Mouse (Mus musculus): ENCODE results near the gene Csk. TPM values are rescaled to one million over a fixed set of nuclear protein-coding genes. Genes with fewer than 3 reads are reported as not detected.

Gene Csk
- total and polyA plus RNA-seq, 3 experiments: 118 to 332 (median 151) TPM

DNA sequence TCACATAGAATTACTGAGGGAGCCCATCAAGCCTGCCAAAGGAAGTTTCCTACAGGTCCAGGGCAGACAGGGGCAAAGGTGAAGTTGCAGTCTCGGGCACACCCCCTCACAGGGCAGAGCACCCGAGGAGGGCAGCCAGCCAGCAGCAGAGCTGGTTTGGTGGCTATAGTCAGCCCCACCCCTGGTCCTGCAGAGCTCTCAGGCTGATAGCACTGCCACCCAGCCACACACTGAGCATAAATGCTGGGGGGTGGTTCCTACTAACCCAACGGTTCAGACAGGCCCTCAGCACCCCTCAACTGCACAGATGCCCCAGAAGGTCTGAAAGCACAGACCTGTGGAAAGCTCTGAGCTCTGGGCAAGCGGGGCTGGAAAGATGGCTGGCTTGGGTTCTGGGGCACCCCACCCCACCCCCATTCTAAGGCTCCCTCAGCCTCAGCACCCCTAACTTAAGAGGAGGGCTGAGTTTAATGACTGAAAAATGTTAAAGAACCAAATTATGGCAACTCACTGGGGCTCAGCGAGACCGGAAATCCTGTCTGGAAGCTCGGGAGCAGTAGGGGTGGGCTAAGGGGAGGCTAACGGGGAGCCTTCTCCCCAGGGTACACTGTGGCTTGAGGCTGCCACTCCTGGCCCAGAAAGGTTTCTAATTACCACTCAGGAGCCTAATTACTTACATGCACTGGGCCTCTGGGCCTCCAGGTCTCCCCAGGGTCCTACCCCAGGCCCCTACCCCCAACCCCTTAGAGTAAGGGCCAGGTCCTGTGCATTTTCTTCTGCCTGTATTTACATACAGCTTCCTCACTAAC, 14.6 kb downstream of the Csk start:
- TF ChIP-seq GATA2 (IDR thresholded peaks at IDR 0.05; ENCODE audit: borderline replicate concordance, low read depth, low read length) (no peak), CTCF (IDR thresholded peaks at IDR 0.05; ENCODE audit: low read depth, low read length) (no peak), POLR2AphosphoS5 (IDR thresholded peaks at IDR 0.05; ENCODE audit: insufficient replicate concordance, low read depth, low read length) (no peak), TAL1 (conservative IDR thresholded peaks at IDR 0.05; ENCODE audit: low read depth, low read length) (no peak), GATA1 (IDR thresholded peaks at IDR 0.05; ENCODE audit: borderline replicate concordance, low read length) (no peak)
- ATAC-seq (ENCODE audit: extremely low read depth, insufficient number of reproducible peaks, low FRiP score, poor library complexity, severe bottlenecking) (no peak), DNase-seq (ENCODE audit: low spot score) (peak; percentile 75)
- peak overlapping the region; percentile 68; the same call in 1 of the 2 replicates for H3K4me3 ChIP-seq (ENCODE audit: low read depth, low read length)
- H3K9me3 ChIP-seq (replicated peaks): no peaks in the 10 kb centered on the region
- peaks cover 95% of the 10 kb centered on the region for H3K36me3 ChIP-seq (replicated peaks)
- H3K27me3 ChIP-seq (ENCODE audit: insufficient read depth, low read length): no peaks in the 10 kb centered on the region
- H3K4me1 ChIP-seq (ENCODE audit: insufficient read depth, low read depth, low read length): peaks cover 94% of the 10 kb centered on the region

DNA sequence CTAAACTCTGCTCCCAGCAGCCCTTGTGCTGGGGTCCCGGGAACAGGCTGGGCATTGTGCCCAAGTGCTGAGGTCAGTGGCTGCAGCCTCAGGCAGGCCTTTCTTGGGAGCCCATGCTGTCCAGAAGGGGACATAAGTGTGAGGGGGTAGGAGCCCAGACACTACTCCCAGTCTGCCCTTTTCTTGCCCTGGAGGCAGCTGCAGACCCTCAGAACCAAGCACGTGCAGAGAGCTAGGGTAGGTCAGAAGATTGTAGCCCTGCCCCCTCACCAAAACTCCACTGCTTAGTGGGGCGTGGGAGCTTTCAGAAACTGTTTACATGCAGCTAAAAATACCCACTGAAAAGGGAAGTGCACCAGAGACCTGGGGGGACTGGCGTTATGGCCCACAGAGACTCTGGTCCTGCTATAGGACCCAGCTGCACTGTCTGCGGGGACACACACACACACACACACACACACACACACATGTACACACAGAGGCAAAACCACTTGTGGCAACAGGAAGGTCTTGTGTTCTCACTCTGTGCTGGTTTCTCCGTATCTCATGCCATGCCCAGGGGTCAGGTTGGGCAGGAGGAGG, 15.6 kb downstream of the Csk start:
- no peaks in the 10 kb centered on the region for H3K9me3 ChIP-seq (replicated peaks)
- H3K4me1 ChIP-seq (ENCODE audit: insufficient read depth, low read depth, low read length): peaks cover 93% of the 10 kb centered on the region
- DNase-seq (ENCODE audit: low spot score): peak; percentile 77
- TF ChIP-seq GATA1 (IDR thresholded peaks at IDR 0.05; ENCODE audit: borderline replicate concordance, low read length) (no peak), POLR2AphosphoS5 (IDR thresholded peaks at IDR 0.05; ENCODE audit: insufficient replicate concordance, low read depth, low read length) (no peak), TAL1 (conservative IDR thresholded peaks at IDR 0.05; ENCODE audit: low read depth, low read length) (no peak), GATA2 (IDR thresholded peaks at IDR 0.05; ENCODE audit: borderline replicate concordance, low read depth, low read length) (no peak), CTCF (IDR thresholded peaks at IDR 0.05; ENCODE audit: low read depth, low read length) (no peak)
- H3K27me3 ChIP-seq (ENCODE audit: insufficient read depth, low read length): no peaks in the 10 kb centered on the region
- H3K4me3 ChIP-seq (ENCODE audit: low read depth, low read length): peak overlapping the region; percentile 68; the same call in 1 of the 2 replicates
- H3K36me3 ChIP-seq (replicated peaks): peaks cover 95% of the 10 kb centered on the region
- no peak for ATAC-seq (ENCODE audit: extremely low read depth, insufficient number of reproducible peaks, low FRiP score, poor library complexity, severe bottlenecking)

DNA sequence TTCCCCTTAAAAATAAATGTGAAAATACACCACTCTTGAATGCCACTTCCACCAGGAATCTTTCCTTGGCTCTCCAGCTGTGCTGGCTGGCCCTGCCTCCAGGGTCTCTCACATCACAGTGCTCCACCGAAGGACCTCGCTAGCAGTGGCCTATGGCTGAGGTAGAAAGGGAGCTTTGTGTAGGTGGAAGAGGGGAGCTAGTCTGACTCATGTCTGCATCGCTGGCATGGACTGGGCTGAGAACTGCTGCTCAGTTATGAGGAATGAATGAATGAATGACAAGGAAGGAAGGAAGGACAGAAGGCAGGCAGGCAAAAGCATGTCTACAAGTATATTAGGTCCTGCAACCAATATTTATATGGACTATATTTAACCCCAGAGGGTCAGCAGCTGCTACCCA, 16.2 kb downstream of the Csk start:
- no peak for TF ChIP-seq GATA1 (IDR thresholded peaks at IDR 0.05; ENCODE audit: borderline replicate concordance, low read length)
- no peak for TF ChIP-seq CTCF (IDR thresholded peaks at IDR 0.05; ENCODE audit: low read depth, low read length)
- no peak for TF ChIP-seq GATA2 (IDR thresholded peaks at IDR 0.05; ENCODE audit: borderline replicate concordance, low read depth, low read length)

DNA sequence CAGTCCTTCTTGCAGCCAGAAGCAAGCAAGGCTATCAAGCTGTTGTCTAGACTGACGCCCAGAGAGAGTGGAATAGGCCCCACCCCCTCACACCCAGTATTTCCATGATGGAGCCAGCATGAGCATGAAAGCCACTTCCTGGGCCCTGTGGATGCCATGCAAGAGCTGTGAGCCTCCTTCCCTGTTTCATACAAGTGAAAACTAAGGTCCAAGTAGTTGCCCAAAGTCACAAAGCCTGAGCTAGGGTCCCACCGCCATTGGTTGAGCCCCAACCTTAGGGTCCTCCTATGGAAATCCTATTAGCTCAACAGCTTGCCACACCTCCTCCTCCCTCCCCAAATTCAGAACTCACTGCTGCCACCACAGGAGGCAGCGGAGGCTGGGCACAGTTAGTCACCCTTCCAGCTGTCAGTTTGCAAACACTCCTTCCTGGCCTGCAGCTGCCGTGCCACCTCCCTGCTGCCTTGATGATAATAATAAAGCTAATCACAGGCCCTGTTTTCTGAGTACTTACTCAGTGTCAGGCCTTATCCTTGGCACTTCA, 19.9 kb downstream of the Csk start:
- Histone ChIP-seq H3K4me1 (ENCODE audit: insufficient read depth, low read depth, low read length) (peaks cover 86% of the 10 kb centered on the region), H3K27me3 (ENCODE audit: insufficient read depth, low read length) (no peaks in the 10 kb centered on the region), H3K9me3 (replicated peaks) (no peaks in the 10 kb centered on the region), H3K4me3 (ENCODE audit: low read depth, low read length) (no peak overlapping the region), H3K36me3 (replicated peaks) (peaks cover 96% of the 10 kb centered on the region)
- no peak for ATAC-seq (ENCODE audit: extremely low read depth, insufficient number of reproducible peaks, low FRiP score, poor library complexity, severe bottlenecking)
- TF ChIP-seq TAL1 (conservative IDR thresholded peaks at IDR 0.05; ENCODE audit: low read depth, low read length) (no peak), POLR2AphosphoS5 (IDR thresholded peaks at IDR 0.05; ENCODE audit: insufficient replicate concordance, low read depth, low read length) (no peak), CTCF (IDR thresholded peaks at IDR 0.05; ENCODE audit: low read depth, low read length) (no peak), GATA1 (IDR thresholded peaks at IDR 0.05; ENCODE audit: borderline replicate concordance, low read length) (no peak), GATA2 (IDR thresholded peaks at IDR 0.05; ENCODE audit: borderline replicate concordance, low read depth, low read length) (no peak)
- peak; percentile 34 for DNase-seq (ENCODE audit: low spot score)

More for the DNA sequence above, 16.2 kb downstream of the Csk start:
- no peaks in the 10 kb centered on the region for H3K9me3 ChIP-seq (replicated peaks)
- H3K36me3 ChIP-seq (replicated peaks): peaks cover 95% of the 10 kb centered on the region
- peak overlapping the region; percentile 68; the same call in 1 of the 2 replicates for H3K4me3 ChIP-seq (ENCODE audit: low read depth, low read length)
- DNase-seq (ENCODE audit: low spot score) (no peak), ATAC-seq (ENCODE audit: extremely low read depth, insufficient number of reproducible peaks, low FRiP score, poor library complexity, severe bottlenecking) (no peak)
- peaks cover 89% of the 10 kb centered on the region for H3K4me1 ChIP-seq (ENCODE audit: insufficient read depth, low read depth, low read length)
- H3K27me3 ChIP-seq (ENCODE audit: insufficient read depth, low read length): no peaks in the 10 kb centered on the region

DNA sequence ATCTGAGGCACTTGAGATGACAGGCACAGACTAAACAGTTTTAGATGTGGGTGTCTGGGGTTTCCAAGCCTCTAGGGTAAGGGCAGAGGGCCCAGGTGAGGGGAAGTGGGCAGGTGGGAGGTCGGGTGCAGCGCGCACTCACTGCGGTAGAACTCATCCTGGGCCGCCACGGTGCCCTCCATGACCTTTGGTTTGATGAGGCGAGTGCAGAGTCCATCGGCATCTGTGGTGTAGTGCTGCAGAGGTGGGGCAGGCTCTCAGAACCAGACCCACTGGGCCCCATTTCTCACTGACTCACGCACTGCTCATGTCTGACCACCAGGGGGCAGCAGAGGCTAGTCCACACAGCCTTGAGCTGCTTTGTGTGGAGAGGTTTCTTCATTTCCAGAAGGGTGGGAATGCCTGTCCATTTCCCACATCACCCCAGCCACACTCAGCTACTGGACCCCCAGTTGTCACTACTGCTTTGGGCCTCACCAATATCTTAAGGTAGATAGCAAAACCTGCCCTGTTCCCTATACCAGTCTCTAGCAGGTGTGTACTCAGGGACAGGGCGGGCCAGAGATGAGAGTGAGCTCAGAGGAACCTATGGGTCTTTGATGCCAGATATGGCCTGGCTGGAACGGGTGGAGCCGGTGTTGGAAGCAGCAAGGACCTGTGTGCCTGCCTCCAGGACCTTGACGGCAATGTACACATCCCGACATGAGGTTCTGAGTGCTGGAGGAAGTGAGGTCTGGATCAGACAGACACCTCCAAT, 24.1 kb downstream of the Csk start:
- peaks cover 67% of the 10 kb centered on the region for H3K4me1 ChIP-seq (ENCODE audit: insufficient read depth, low read depth, low read length)
- no peak for ATAC-seq (ENCODE audit: extremely low read depth, insufficient number of reproducible peaks, low FRiP score, poor library complexity, severe bottlenecking)
- no peaks in the 10 kb centered on the region for H3K9me3 ChIP-seq (replicated peaks)
- H3K4me3 ChIP-seq (ENCODE audit: low read depth, low read length): no peak overlapping the region
- TF ChIP-seq GATA1 (IDR thresholded peaks at IDR 0.05; ENCODE audit: borderline replicate concordance, low read length) (no peak), CTCF (IDR thresholded peaks at IDR 0.05; ENCODE audit: low read depth, low read length) (peak; percentile 96), GATA2 (IDR thresholded peaks at IDR 0.05; ENCODE audit: borderline replicate concordance, low read depth, low read length) (no peak)
- H3K27me3 ChIP-seq (ENCODE audit: insufficient read depth, low read length): no peaks in the 10 kb centered on the region
- peaks cover 100% of the 10 kb centered on the region for H3K36me3 ChIP-seq (replicated peaks)
- DNase-seq (ENCODE audit: low spot score): peak; percentile 50

DNA sequence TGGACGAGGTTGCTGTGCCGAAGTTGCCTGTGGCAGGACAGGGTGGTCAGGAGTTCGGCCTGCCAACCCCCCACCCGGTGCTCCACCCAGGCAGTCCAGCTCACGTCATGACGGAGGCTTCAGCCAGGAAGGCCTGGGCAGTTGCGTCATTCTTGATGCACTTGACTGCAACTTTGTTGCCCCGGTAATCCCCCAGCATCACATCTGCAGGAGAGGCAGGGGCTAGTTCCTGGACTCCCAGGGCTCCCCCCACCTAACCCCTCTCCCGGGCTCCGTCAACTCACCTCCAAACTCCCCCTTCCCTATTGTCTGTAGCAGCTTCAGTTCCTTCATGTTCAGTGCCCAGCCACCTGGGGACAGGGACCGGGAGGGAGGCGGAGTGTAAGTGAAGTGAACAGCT, 24.7 kb downstream of the Csk start:
- ATAC-seq (ENCODE audit: extremely low read depth, insufficient number of reproducible peaks, low FRiP score, poor library complexity, severe bottlenecking) (no peak), DNase-seq (ENCODE audit: low spot score) (no peak)
- Histone ChIP-seq H3K4me3 (ENCODE audit: low read depth, low read length) (no peak overlapping the region), H3K36me3 (replicated peaks) (peaks cover 100% of the 10 kb centered on the region), H3K27me3 (ENCODE audit: insufficient read depth, low read length) (no peaks in the 10 kb centered on the region), H3K9me3 (replicated peaks) (no peaks in the 10 kb centered on the region), H3K4me1 (ENCODE audit: insufficient read depth, low read depth, low read length) (peaks cover 67% of the 10 kb centered on the region)
- TF ChIP-seq CTCF (IDR thresholded peaks at IDR 0.05; ENCODE audit: low read depth, low read length) (no peak), GATA2 (IDR thresholded peaks at IDR 0.05; ENCODE audit: borderline replicate concordance, low read depth, low read length) (no peak), GATA1 (IDR thresholded peaks at IDR 0.05; ENCODE audit: borderline replicate concordance, low read length) (no peak), TAL1 (conservative IDR thresholded peaks at IDR 0.05; ENCODE audit: low read depth, low read length) (no peak), POLR2AphosphoS5 (IDR thresholded peaks at IDR 0.05; ENCODE audit: insufficient replicate concordance, low read depth, low read length) (no peak)

Measured in G1E (cell line).